Mouse (Mus musculus): ENCODE results near the gene Tff3.

The Tff3 gene

GRCm38 (mm10) chr17:31125548-31126266, 3.7 kb downstream of the Tff3 start:
- DNase-seq (ENCODE audit: extremely low read depth, low read depth): no peak

- peak; percentile 17 for DNase-seq (ENCODE audit: extremely low read depth, low read depth)
Observed at GRCm38 (mm10) chr17:31121975-31122374, 7.5 kb downstream of the Tff3 start.

- DNase-seq (ENCODE audit: extremely low read depth, low read depth): peak; percentile 33
Observed at GRCm38 (mm10) chr17:31119429-31119828, 10.0 kb downstream of the Tff3 start.

- DNase-seq (ENCODE audit: extremely low read depth, low read depth): no peak
Observed at GRCm38 (mm10) chr17:31117946-31118345, 11.5 kb downstream of the Tff3 start.

GRCm38 (mm10) chr17:31116063-31116462, 13.4 kb downstream of the Tff3 start:
- no peak for DNase-seq (ENCODE audit: extremely low read depth, low read depth)

DNA sequence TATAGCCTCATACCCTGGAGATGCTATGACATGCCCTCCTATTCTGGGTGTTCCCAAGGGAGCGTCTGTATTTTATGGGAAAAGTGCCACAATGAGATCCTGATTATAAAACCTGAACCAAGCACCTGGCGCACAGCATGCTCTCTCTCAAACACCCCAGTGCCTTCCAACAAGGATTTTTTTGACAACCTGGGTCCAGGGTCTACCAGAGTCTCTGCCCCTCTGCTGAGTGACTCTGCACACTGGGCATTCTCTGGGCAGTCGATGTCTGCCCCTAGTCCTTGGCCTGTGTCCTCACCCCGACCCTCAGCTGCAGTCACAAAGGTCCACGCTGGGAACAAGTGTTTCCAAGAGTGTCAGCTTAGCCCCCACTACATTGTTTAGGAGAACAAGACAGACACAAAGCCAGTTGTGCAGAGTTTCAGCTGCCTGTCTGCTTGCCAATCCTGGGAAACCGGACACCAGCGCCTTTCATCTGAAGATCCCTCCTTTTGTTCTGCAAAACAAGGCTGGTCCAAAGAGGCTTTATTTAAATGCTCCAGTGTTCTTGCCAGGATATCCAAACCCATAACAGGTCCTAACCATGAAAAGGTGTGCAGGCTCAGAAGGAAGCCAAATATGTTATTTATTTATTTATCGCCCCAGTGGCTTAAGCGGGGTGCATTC, 16.1 kb downstream of the Tff3 start:
- no peak for DNase-seq (ENCODE audit: extremely low read depth, low read depth)

DNA sequence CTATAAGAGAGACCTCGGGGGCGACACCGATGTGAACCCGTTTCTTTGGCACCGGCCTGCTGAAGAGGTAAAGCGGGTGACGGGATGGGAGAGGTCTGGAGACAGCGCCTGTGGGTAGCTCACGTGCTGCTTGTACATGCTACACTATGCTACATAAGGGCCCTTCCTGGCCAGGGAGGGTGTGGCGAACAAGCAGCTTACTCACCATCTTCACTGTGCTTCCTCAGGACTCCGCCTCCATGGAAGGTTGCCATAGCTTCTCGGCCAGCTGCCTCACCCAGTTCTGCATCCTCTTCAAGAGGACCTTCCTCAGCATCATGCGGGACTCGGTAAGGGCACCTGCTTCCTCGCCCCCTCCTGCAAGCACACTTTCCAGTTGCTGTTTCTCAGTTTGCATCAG, 21.1 kb downstream of the Tff3 start:
- DNase-seq (ENCODE audit: extremely low read depth, low read depth): no peak

- DNase-seq (ENCODE audit: extremely low read depth, low read depth): no peak
Observed at GRCm38 (mm10) chr17:31103823-31104222, 25.6 kb downstream of the Tff3 start.

GRCm38 (mm10) chr17:31103007-31103570, 26.4 kb downstream of the Tff3 start:
- DNase-seq (ENCODE audit: extremely low read depth, low read depth): no peak

DNA sequence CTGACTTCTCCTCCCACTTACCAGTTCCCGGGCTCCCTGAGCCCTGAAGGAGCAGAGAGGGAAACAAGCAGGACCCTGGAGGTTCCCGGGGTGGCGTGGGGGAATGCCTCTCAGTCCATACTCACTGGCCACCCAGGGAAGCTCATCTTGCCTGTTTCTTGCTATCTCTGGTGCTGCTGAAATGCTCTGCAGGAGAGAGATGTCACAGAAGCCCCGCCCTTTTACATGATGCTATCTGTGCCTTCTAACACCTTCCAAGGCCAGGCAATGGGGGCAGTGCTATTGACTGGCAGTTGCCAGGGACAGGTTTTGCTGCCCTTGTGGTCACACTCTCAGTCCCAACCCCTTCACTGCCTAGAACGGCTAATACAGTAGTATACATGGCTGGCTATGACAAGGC, 30.7 kb downstream of the Tff3 start:
- no peak for DNase-seq (ENCODE audit: extremely low read depth, low read depth)

DNA sequence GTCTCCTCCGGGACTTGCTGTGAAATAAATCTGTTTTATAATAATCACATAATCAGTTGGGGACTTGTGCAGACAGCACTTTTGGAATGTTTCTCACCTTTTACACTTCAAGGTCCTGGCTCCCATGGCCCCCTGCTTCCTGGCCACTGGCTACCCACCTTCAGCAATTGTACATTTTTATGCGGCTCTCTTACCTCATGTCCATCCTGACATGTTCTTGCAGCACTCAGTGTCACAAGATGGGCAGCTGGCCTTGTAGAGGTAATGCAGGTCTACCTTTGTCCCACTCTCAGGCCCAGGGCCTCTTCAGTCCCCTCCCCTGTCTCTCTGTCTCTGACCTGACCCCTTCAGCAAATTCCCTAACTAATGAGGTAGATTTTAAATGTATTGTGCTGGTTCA, 32.6 kb downstream of the Tff3 start:
- no peak for DNase-seq (ENCODE audit: extremely low read depth, low read depth)

DNA sequence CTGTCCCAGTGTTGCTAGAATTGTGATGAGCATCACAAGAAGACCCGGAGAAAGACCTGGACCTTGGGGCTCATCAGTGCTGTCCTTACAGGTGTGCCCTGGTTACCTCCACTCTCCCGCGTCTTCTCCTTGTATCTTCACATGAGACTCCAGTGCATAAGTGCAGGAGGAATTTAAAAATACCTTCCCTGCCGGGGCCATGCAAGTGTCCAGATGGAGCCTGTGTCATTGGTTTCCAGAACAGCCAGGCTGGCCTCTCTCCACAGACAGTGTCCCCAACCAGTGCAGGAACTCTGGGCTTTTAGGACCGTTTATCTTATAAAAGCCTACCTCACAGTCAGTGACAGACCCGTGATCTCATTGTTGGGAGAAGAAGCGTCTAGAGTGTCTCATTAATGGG, 33.9 kb downstream of the Tff3 start:
- no peak for DNase-seq (ENCODE audit: extremely low read depth, low read depth)

DNA sequence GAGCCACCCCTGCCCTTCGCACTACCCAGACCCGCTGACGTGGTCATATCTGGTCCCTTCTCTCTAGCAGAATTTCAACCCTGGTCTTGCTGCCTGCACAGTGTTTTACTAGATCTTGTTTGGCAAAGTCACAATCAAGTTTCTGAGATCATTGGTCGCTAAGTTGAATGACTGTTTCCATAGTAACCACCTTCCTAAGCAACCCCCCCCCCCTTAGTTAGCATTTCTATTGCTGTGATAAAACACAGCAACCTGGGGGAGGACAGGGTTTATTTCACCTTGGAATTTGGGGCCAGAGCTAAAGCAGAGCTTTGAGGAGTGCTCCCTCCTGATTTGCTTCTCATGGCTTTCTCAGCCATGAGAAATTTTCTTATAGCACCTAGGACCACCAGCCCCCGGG, 34.7 kb downstream of the Tff3 start:
- no peak for DNase-seq (ENCODE audit: extremely low read depth, low read depth)

GRCm38 (mm10) chr17:31091023-31091735, 38.3 kb downstream of the Tff3 start:
- DNase-seq (ENCODE audit: extremely low read depth, low read depth): peak; percentile 77

DNA sequence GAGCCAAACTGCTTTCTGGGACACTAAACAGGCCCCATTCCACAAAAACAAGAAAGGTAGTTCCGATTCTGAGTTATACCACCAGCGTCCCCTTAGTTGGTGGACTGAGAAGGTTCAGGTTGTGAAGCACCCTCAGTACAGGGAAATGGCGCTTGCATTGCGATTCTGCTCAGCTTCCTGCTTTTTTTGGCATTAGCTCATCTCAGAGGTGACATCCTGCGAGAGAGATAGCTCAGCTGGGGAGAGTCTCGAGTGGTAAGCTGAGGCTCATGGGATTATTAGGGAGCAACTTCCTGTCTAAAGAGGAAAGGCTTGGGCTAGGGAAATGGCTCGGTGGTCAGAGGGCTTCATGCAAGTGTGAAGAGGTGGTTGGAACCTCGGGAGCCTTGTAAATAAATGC, 39.6 kb downstream of the Tff3 start:
- no peak for DNase-seq (ENCODE audit: extremely low read depth, low read depth)

GRCm38 (mm10) chr17:31088711-31089110, 40.7 kb downstream of the Tff3 start:
- DNase-seq (ENCODE audit: extremely low read depth, low read depth): no peak

DNA sequence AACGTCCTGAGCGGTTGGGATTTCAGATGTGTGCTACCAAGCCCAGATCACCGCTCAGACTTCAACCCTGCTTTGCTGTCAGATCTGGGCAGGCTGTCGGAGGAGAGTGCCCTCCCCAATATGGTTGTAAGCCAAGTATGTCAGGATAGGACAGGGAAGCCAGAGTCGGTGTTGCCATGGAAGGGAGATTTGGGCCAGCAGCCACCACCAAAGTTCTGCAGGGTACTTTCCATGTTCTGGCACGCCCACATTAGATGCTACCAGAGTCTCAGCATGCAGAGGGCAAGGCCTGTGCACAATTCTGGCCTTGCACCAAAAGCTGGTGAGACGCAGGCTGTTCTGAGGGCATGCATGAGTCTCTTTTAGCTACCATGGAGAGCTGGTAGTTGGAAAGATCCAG, 43.2 kb downstream of the Tff3 start:
- no peak for DNase-seq (ENCODE audit: extremely low read depth, low read depth)

GRCm38 (mm10) chr17:31085519-31085918, 43.9 kb downstream of the Tff3 start:
- DNase-seq (ENCODE audit: extremely low read depth, low read depth): no peak

DNA sequence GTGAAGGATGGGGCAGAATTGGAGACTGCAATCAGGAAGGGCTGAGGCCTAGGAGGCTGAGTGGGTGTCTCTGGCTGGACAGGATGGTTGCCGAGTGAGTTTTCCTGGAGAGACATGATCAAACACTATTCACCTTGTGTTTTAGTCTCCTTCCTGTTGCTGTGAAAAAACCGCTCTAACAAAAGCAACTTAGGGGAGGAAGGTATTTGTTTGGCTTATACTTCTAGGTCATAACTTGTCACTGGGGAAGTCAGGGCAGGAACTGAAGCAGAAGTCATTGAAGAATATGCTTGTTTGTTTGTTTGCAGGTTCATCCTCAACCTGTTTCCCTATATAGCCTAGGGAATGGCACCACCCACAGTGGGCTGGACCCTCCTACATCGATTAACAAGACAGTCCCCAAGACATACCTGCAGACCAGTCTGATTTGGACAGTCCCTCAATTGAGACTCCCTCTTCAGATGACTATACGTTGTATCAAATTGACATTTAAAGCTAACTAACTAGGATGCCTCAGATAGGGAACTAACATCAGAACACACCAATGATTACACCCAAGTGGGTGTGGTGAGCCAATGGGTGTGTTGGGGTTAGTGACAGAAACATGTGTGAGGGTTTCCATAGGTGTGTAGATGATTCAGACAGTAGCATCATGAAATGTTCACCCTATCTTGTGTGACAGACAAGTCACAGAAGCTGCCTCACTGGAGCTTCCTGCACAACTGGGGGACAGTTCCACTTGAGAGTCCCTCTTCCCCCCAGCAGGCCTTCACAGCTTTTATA, 47.0 kb downstream of the Tff3 start:
- DNase-seq (ENCODE audit: extremely low read depth, low read depth): no peak

DNA sequence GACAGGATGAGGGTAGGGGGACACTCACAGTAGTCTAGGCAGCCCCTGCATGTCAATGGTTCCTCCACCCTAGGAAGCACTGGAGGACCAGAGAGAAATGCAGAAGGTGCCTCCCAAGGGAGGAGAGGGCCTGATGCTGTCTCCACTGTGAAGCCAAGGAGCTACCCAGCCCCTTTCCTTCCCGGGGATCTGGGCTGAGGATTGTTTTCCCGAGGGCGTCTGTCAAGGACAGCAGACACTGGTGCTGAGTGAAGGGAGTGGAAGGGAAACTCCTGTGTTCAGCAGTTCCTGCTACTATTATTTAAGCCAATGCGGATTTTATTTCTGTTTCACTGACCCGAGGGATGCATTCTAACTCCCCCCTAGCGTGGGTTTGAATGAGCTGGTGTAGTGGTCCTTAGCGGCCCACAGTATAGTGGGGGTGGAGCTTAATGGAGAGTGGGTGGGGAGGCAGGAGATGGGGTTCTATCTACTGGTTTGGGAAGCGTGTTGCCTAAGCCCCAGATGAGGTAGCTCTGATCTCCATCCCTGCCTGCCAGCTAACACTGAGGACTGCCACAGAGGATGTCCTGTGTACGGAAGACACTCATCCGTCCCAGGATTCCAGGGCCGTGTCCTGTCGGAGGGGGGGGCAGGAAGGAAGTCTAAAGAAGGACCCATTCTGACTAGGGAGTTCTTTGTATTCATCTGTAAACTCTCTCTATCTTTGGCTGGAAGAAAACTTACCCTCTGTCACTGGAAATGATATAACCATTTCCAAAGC, 50.2 kb downstream of the Tff3 start:
- DNase-seq (ENCODE audit: extremely low read depth, low read depth): no peak

DNA sequence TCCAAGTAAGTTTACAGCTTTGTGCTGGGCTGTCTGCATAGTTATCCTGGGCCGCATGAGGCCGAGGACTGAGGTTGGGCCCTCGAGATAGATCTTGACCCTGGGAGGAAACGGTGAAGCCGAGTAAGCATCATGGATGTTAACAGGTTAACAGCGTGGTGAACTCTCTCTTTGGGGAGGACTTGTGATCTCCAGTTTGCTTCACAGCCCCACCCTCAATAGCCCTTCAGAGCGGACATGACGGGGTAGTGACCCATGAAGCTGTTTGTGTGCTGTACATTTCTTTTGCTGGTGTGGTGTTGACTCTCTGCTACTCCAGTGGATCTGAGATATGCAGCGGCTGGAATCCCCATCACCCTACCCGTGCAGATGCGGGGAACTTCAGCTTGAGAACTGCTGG, 50.9 kb downstream of the Tff3 start:
- no peak for DNase-seq (ENCODE audit: extremely low read depth, low read depth)

Measured in MEL-GATA-1-ER (cell line).